Mouse (Mus musculus) liver, embryonic 16.5 days (tissue): Measurements from ENCODE around the gene Sparc. TPM values are rescaled to one million over a fixed set of nuclear protein-coding genes. Genes with fewer than 3 reads are reported as not detected.

ENCODE experiments used
- polyA plus RNA-seq: library from polyadenylated mRNA; unstranded; fragments of >200 nt; fragmentation: Nextera tagmentation; extraction: Ambion mirVana; gene quantifications from 2 replicates; pipeline ENCODE4 v1.2.1, GENCODE M21; 2015

Sparc gene
- polyA plus RNA-seq, 1 experiment from 2014 or later, result 175 TPM

Other genes with a start within 250 kb of the Sparc start
- gene Slc36a2, start 238.1 kb downstream of the Sparc start, polyA plus RNA-seq, result 39.3 and 51.1 TPM in 2 replicates
- gene Slc36a1, start 218.8 kb downstream of the Sparc start, polyA plus RNA-seq, result 2.3 and 2.5 TPM in 2 replicates
- gene Fat2, start 86.6 kb downstream of the Sparc start, polyA plus RNA-seq, result not detected in 2 replicates
- 195 and 207 TPM in 2 replicates for gene Atox1, start 38.1 kb upstream of the Sparc start, polyA plus RNA-seq
- 51.7 and 55.2 TPM in 2 replicates for gene G3bp1, start 46.5 kb upstream of the Sparc start, polyA plus RNA-seq
- gene Glra1, start 185.0 kb upstream of the Sparc start, polyA plus RNA-seq, result not detected in 2 replicates